Mouse (Mus musculus) megakaryocyte progenitor cell, adult 5-6 weeks (primary cell): ENCODE data around the gene Cyp2w1. TPM values are rescaled to one million over a fixed set of nuclear protein-coding genes. Genes with fewer than 3 reads are reported as not detected.

Experiments used
- ATAC-seq: replicated peaks from 2 replicates; pipeline ENCODE4 v1.8.0; 2016; ENCODE audit warnings: mild to moderate bottlenecking, moderate TSS enrichment, inconsistent platforms; ENCODE audit not compliant: poor library complexity
- total RNA-seq, 2 experiments: library from RNA; stranded (forward) in 1 of 2; stranded (reverse) in 1 of 2; fragments of 157-497, 149-512 nt in 1 of 2; fragments of 200-1000 nt in 1 of 2; gene quantifications; 2 replicates each; pipeline versions ENCODE4 v1.2.3 to v1.2.4; 2015 to 2017

The Cyp2w1 gene
- total RNA-seq, 2 experiments from 2014 or later, result not detected

DNA sequence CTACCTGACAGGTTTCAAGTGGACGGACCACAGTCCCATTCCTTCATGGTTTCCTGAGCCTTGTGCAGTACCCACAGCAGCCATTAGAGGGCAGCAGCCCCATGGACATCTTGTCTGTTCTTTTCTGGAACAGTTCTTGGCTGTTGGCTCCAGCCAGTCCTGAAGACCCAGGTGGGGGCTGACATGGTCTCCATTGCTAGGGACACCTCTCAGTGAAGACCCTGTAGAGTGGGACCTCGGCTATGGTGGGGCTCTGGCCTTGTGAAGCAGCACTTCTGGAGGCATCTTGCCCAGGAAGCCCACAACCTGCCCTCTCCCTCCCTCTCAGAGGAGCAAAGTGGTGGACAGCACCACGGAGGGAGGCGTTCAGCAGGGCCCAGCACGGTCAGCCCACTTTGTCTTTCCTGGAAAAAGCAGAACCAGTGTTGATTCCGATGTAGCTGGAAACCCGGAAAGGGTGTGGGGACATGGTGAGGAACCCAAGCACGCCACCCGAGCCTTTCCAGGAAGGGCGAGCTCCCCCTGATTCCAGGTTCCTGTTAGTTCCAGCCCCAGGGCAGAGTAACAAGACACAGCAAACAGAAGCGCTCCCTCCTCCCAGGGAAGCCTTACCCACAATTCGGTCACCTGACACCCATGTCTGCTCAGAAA lies 12.0 kb downstream of the Cyp2w1 start:
- ATAC-seq, result peak; percentile 71

- ATAC-seq, result no peak
Measured at GRCm38 (mm10) chr5:139364911-139365571, 12.6 kb downstream of the Cyp2w1 start.

DNA sequence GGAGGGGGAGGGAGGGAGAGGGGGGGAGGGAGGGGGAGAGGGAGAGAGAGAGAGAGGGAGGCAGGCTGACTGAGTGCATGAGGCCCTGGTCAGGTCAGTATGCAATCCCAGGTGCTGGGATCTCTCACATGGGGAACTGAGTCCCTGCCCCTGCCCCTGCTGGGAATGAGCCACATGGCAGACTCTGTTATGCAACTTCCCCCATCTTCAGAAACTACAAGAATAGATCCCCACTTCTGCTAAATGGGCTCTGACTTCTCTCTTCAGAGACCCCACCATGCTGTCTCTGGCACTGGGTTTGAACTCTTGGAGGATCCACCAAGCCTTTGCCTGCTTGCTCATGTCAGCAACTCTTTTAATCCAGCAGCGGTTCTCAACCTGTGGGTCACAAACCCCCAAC lies 13.4 kb downstream of the Cyp2w1 start:
- peak; percentile 59 for ATAC-seq

GRCm38 (mm10) chr5:139366484-139366883 lies 14.1 kb downstream of the Cyp2w1 start:
- ATAC-seq, result peak; percentile 30

DNA sequence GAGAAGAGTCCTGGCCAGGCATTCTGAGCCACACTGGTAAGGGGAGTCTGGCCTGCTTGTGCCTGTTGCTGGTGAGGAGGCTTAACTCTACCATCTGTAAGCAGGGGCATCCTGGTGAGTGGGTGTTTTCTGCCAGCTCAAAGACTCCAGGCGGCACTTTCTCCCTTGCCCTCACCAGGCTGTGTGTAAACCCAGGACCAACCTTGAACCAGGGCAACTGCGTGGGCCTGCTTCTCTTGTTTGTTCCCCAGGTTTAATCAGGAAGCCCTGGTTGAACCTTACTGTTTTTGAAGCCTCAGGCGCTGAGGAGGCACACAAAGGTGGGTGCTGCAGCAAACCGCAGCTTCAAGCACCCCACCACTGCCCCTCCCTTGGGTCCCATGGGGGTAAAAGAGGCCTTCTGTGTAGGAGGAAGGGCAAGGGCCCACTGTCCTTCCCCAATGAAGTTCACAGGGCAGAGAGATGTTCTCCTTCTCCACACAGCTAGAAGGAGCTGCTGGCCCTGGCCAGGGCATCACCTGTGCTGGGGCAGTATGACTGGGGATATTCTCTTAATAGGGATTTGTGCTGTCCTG lies 15.6 kb downstream of the Cyp2w1 start:
- no peak for ATAC-seq

DNA sequence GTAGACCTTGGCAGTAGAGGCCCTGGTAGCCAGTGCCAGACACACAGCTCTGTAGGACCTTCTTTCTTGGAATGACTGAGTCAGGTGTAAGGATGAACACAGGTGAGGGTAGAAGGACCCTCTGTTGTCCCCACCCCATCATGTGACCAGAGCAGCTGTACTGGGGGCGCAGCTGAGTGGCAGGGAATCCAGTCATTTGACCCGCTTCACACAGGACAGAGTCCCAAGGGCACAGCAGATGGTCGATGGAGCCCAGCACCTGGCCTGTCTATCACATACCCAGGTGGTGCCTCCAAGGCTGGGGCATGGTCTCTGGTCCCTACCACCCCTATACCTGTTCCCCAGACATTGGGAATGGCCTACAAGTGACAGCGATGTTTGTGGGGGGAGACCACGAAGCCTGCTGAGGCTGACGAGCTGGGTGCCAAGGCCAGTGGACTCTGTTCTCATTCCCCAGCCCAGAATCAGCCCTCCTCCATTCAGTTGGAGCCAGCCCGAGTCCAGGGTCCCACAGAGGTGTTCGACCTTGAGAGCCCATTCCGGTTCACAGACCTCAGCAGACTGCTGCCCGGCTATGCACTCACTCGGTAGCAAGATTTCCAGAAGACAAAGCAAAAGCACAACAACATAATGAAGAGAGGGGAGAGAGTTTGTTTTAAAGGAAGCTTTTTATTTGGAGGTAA lies 16.4 kb downstream of the Cyp2w1 start:
- no peak for ATAC-seq

DNA sequence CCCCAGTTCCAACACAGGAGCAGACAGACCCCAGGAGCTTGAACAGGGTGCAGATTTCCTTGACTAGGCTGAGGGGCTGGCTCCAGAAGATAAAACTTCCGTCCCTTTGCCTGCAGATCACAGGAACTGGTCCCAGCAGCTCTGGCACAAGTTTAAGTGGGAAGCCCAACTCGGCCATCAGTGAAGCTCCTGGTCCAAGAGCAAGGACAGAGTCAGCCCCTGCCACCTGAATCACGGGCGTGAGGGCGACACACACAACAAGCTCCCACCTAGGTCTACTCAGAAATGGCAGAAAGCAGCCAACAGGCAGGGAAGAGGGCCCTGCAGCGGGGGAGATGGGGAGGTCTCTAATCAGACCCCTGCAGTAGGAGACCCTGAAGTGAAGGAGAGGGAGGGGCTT lies 17.9 kb downstream of the Cyp2w1 start:
- ATAC-seq, result no peak

DNA sequence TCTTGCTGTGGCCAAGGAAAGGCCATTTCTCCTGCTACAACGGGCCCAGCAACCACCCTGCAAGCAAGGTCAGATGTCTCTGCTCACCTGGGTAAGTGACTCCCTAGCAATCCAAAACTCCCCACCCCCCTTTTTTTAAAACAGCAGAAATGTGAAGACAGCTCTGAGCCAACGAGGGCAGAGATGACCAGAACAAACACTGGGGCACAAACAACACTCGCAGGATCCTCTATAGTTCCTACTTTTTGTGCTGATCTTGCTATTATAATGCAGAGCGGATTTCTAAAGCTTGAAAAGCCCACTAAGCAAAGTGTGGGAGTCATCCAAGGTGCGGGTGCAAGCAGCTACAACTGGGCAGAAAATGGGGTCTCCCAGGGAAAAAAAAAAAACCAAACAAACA lies 18.7 kb downstream of the Cyp2w1 start:
- no peak for ATAC-seq

- ATAC-seq, result peak; percentile 92
Measured at GRCm38 (mm10) chr5:139371631-139372401, 19.4 kb downstream of the Cyp2w1 start.

DNA sequence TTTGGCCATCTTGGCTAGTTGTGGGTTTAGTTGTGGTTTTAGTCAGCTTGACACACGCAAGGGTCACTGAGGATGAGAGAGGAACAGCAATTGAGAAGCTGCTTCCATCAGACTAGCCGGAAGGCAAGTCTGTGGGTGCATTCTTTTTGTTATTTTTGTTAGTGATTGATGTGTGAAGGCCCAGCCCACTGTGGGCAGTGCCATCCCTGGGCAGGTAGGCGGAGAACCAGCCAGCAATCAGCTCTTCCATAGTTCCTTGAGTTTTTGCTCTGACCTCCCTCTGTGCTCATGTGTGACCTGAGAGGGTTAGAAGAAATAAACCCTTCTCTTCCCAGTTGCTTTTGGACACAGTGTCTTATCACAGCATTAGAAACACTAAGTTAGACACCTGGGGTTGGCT lies 20.7 kb downstream of the Cyp2w1 start:
- no peak for ATAC-seq

DNA sequence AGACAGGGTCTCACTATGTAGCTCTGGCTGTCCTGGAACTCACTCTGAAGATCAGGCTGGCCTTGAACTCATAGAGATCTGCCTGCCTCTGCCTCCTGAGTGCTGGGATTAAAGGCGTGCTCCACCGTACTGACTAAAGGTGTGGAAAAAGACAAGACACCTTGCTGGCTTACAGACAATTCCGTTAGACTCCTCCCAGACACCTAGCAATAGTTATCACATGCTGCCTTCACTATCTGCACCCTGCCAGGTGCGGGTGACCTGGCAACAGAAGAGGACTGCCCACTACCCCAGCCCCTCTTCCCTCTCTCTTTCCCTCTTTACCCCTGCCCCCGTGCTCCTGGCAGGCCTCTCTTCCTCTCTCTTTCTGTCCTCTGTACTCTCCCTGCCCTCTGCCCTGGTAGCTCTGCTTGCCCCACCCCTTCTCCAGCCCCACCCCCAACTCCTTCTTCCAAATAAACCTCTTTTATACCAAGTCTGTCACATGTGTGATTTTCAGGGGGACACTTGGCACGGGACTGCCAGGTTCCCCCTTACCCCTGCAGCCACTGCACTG lies 21.6 kb downstream of the Cyp2w1 start:
- no peak for ATAC-seq

DNA sequence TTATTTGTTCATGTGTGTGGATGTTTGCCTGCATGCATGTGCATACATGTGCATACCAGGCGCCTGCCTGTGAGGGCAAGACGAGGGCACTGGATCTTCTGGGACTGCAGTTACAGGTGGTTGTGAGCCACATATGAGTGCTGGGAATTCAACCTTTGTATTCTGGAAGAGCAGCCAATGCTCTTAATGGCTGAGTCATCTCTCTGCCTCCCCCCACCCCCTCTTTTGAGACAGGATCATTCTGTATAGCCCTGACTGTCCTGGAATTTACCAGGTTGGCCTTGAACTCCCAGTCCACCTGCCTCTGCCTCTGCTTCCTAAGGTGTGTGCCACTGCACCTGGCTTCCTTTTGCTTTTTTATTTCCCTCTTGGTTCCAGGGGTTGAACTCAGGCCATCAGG lies 22.4 kb downstream of the Cyp2w1 start:
- ATAC-seq, result no peak

DNA sequence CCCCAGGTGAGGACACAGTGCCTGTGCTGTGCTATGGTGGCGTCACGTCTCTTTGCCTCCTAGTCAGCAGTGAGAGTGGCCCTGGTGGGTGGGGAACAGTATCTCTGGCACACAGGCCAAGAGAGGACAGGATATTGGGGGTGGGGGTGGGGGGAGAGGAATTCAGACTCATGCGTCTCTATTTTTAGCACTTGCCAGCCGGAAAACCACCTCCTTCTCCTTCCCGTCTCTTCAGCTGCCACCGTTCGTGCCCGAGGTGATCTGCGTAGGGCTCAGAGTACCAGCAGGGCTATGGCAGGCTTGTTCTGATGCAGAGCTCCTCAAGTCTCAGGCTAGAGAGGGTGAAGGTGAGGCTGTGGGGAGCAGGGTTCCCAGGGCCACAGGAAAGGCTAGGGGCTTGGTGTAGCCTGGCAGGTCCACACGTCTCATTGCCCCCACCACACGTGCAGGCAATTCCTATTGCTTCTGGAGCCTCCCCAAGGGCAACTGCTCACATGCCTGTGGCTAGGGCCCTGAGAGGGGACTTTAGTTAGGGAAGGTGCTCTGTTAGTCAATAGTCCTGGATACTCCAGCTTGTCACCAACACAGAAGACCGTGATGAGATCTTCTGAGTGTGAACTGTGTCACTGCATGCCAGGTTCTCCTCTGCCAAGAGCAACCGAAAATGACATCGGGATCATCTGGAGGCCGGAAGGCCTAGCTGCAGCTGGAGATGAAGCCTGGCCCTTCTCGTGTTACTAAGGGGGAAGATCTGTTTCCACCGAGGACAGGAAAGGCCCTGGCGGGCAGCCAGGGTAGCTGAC lies 25.3 kb downstream of the Cyp2w1 start, which contains the start of gene Gpr146:
Gpr146 (plus strand) TSS at position 230 of the 803 bp plus-strand sequence.
- peak; percentile 21 for ATAC-seq

GRCm38 (mm10) chr5:139378271-139378556 lies 25.8 kb downstream of the Cyp2w1 start:
- no peak for ATAC-seq

DNA sequence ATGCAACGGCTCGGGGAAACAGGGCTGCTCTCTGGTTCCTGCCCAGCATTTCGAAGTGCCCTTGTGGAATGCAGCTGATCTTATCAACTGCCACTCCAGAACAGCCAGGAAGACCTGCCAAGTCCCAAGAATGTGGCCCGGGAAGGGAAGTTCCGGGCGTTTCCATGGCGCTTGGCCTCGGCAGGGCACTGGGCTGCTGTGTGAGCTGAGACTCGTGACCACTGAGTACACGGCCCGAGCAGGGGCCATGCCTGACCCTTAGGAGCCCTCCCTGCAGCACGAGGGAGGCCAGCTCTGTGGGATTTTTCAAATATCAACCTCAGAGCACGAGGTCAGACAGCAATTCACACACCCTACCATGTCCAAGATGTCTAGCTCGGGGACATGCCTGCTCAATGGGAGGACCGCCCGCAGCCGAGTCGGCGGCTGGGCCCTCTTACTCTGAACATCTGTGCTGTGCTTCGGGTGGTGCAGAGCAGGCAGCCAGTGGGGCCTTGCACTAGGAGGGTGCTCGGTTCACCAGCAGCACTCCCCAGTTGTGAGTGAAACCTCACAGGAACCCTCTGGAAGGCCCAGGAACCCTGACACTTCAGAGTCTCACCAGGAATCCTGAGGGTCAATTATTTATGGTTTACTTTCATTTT lies 26.7 kb downstream of the Cyp2w1 start:
- no peak for ATAC-seq

DNA sequence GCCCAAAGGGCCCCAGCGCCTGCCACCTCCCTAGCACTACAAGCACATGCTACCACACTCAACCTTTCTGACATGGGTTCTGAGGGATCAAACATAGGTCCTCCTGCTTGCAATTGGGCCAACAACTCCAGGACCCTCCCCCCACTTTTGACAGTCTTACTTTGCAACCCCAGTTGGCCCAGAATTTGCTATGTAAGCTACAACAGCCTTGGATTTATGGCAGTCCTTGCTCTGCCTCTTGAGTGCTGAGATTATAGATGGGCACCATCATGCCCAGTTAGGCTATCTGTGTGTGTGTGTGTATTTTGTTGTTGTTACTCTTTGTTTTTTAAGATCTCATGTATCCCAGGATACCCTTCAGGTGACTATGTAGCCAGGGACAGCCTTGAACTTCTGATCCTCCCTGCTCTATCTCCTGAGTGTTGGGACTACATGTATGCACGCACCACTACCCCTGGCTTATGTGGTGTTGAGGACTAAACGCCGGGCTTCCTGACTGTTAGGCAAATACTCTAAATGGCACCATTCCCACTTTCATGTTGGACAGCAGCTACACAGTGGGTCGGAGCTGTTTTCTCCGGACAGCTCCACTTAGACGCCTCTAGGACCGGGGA lies 27.5 kb downstream of the Cyp2w1 start:
- peak; percentile 2 for ATAC-seq

- peak; percentile 51 for ATAC-seq
Measured at GRCm38 (mm10) chr5:139380385-139381248, 28.2 kb downstream of the Cyp2w1 start.
